Mouse (Mus musculus) ES-Bruce4 (cell line): Measurements from ENCODE around the gene Alpi.

Experiments used
- CTCF ChIP-seq: IDR thresholded peaks from one replicate; pipeline ENCODE4 v1.8.1; 2011; ENCODE audit warnings: low read depth, low read length
- EP300 ChIP-seq: IDR thresholded peaks from 2 replicates; pipeline ENCODE4 v1.6.1; 2011; ENCODE audit warnings: low read depth, low read length; ENCODE audit not compliant: insufficient read depth

- TF ChIP-seq CTCF (peak; percentile 83), EP300 (no peak)
These were observed 30.7 kb downstream of the Alpi start for GRCm38 (mm10) chr1:87070720-87071119.
